Mouse (Mus musculus): Measurements from ENCODE around the gene AC109138.7. TPM values are rescaled to one million over a fixed set of nuclear protein-coding genes. Genes with fewer than 3 reads are reported as not detected.
"Not testable (repeated sequence)": the region's sequence is repeated elsewhere in the genome, so short reads cannot be mapped to it uniquely, and the experiment has no call there.

Gene AC109138.7
- total and polyA plus RNA-seq, 2 experiments: not detected

GRCm38 (mm10) chr19:4232651-4233050 is 18.5 kb downstream of the AC109138.7 start:
- H3K36me3 ChIP-seq (ENCODE audit: control insufficient read depth, insufficient read depth, low read length): no peaks in the 10 kb centered on the region
- no peak overlapping the region for H3K9ac ChIP-seq (ENCODE audit: low read depth, low read length)
- no peak for DNase-seq (ENCODE audit: extremely low read depth, low read depth, low spot score)
- no peaks in the 10 kb centered on the region for H3K79me2 ChIP-seq (ENCODE audit: control insufficient read depth, insufficient read depth, low read length)
- WGBS: 86% methylated on average over 7 of the region's 7 CpGs
- no peaks in the 10 kb centered on the region for H3K27me3 ChIP-seq (ENCODE audit: control insufficient read depth, insufficient read depth, low read length)
- H3K4me1 ChIP-seq (ENCODE audit: control insufficient read depth, insufficient read depth, low read length): no peaks in the 10 kb centered on the region; the same call in 1 of the 2 replicates
- H3K27ac ChIP-seq (replicated peaks; ENCODE audit: insufficient read depth, low read depth, low read length): no peak overlapping the region; the same call in 1 of the 2 replicates
- no peak overlapping the region for H3K4me3 ChIP-seq (ENCODE audit: insufficient read depth, low read depth, low read length)
- TF ChIP-seq POLR2A (IDR thresholded peaks at IDR 0.05; ENCODE audit: extremely low read depth, insufficient read depth, low read length) (no peak), CTCF (IDR thresholded peaks at IDR 0.05; ENCODE audit: low read depth, low read length) (no peak)

GRCm38 (mm10) chr19:4234548-4234947 is 20.4 kb downstream of the AC109138.7 start:
- 87% methylated on average over 4 of the region's 4 CpGs for WGBS
- Histone ChIP-seq H3K36me3 (ENCODE audit: control insufficient read depth, insufficient read depth, low read length) (no peaks in the 10 kb centered on the region), H3K27ac (replicated peaks; ENCODE audit: insufficient read depth, low read depth, low read length) (no peak overlapping the region), H3K4me3 (ENCODE audit: insufficient read depth, low read depth, low read length) (no peak overlapping the region), H3K79me2 (ENCODE audit: control insufficient read depth, insufficient read depth, low read length) (no peaks in the 10 kb centered on the region), H3K27me3 (ENCODE audit: control insufficient read depth, insufficient read depth, low read length) (no peaks in the 10 kb centered on the region), H3K4me1 (ENCODE audit: control insufficient read depth, insufficient read depth, low read length) (no peaks in the 10 kb centered on the region; the same call in 1 of the 2 replicates), H3K9ac (ENCODE audit: low read depth, low read length) (no peak overlapping the region)
- no peak for DNase-seq (ENCODE audit: extremely low read depth, low read depth, low spot score)
- TF ChIP-seq CTCF (IDR thresholded peaks at IDR 0.05; ENCODE audit: low read depth, low read length) (no peak), POLR2A (IDR thresholded peaks at IDR 0.05; ENCODE audit: extremely low read depth, insufficient read depth, low read length) (no peak)

GRCm38 (mm10) chr19:4240247-4240668 is 26.1 kb downstream of the AC109138.7 start:
- Histone ChIP-seq H3K79me2 (ENCODE audit: control insufficient read depth, insufficient read depth, low read length) (no peaks in the 10 kb centered on the region), H3K27me3 (ENCODE audit: control insufficient read depth, insufficient read depth, low read length) (no peaks in the 10 kb centered on the region), H3K9ac (ENCODE audit: low read depth, low read length) (no peak overlapping the region), H3K4me1 (ENCODE audit: control insufficient read depth, insufficient read depth, low read length) (peaks cover 2% of the 10 kb centered on the region), H3K4me3 (ENCODE audit: insufficient read depth, low read depth, low read length) (no peak overlapping the region), H3K36me3 (ENCODE audit: control insufficient read depth, insufficient read depth, low read length) (no peaks in the 10 kb centered on the region), H3K27ac (replicated peaks; ENCODE audit: insufficient read depth, low read depth, low read length) (no peak overlapping the region)
- DNase-seq (ENCODE audit: extremely low read depth, low read depth, low spot score): peak; percentile 30
- no peak for TF ChIP-seq POLR2A (IDR thresholded peaks at IDR 0.05; ENCODE audit: extremely low read depth, insufficient read depth, low read length)
- no peak for TF ChIP-seq CTCF (IDR thresholded peaks at IDR 0.05; ENCODE audit: low read depth, low read length)
- WGBS: 24% methylated on average over 8 of the region's 8 CpGs

- Histone ChIP-seq H3K27me3 (ENCODE audit: control insufficient read depth, insufficient read depth, low read length) (no peaks in the 10 kb centered on the region), H3K79me2 (ENCODE audit: control insufficient read depth, insufficient read depth, low read length) (no peaks in the 10 kb centered on the region), H3K9ac (ENCODE audit: low read depth, low read length) (no peak overlapping the region), H3K36me3 (ENCODE audit: control insufficient read depth, insufficient read depth, low read length) (no peaks in the 10 kb centered on the region), H3K4me3 (ENCODE audit: insufficient read depth, low read depth, low read length) (no peak overlapping the region), H3K4me1 (ENCODE audit: control insufficient read depth, insufficient read depth, low read length) (peaks cover 2% of the 10 kb centered on the region), H3K27ac (replicated peaks; ENCODE audit: insufficient read depth, low read depth, low read length) (no peak overlapping the region)
- no peak for DNase-seq (ENCODE audit: extremely low read depth, low read depth, low spot score)
- WGBS: 85% methylated on average over 3 of the region's 3 CpGs
- no peak for TF ChIP-seq POLR2A (IDR thresholded peaks at IDR 0.05; ENCODE audit: extremely low read depth, insufficient read depth, low read length)
- TF ChIP-seq CTCF (IDR thresholded peaks at IDR 0.05; ENCODE audit: low read depth, low read length): no peak
These were observed 28.3 kb downstream of the AC109138.7 start for GRCm38 (mm10) chr19:4242416-4242815.

- no peak overlapping the region for H3K9ac ChIP-seq (ENCODE audit: low read depth, low read length)
- WGBS: 92% methylated on average over 6 of the region's 6 CpGs
- peaks cover 2% of the 10 kb centered on the region for H3K4me1 ChIP-seq (ENCODE audit: control insufficient read depth, insufficient read depth, low read length)
- no peaks in the 10 kb centered on the region for H3K27me3 ChIP-seq (ENCODE audit: control insufficient read depth, insufficient read depth, low read length)
- no peak for DNase-seq (ENCODE audit: extremely low read depth, low read depth, low spot score)
- no peaks in the 10 kb centered on the region for H3K79me2 ChIP-seq (ENCODE audit: control insufficient read depth, insufficient read depth, low read length)
- H3K36me3 ChIP-seq (ENCODE audit: control insufficient read depth, insufficient read depth, low read length): no peaks in the 10 kb centered on the region
- no peak overlapping the region for H3K4me3 ChIP-seq (ENCODE audit: insufficient read depth, low read depth, low read length)
- no peak overlapping the region for H3K27ac ChIP-seq (replicated peaks; ENCODE audit: insufficient read depth, low read depth, low read length)
- TF ChIP-seq CTCF (IDR thresholded peaks at IDR 0.05; ENCODE audit: low read depth, low read length) (no peak), POLR2A (IDR thresholded peaks at IDR 0.05; ENCODE audit: extremely low read depth, insufficient read depth, low read length) (no peak)
These were observed 30.6 kb downstream of the AC109138.7 start for GRCm38 (mm10) chr19:4244775-4245174.

GRCm38 (mm10) chr19:4247010-4247409 is 32.9 kb downstream of the AC109138.7 start:
- Histone ChIP-seq H3K36me3 (ENCODE audit: control insufficient read depth, insufficient read depth, low read length) (no peaks in the 10 kb centered on the region), H3K27ac (replicated peaks; ENCODE audit: insufficient read depth, low read depth, low read length) (no peak overlapping the region)
- WGBS: 58% methylated on average over 1 of the region's 1 CpGs

GRCm38 (mm10) chr19:4248683-4249082 is 34.5 kb downstream of the AC109138.7 start:
- H3K4me3 ChIP-seq (ENCODE audit: insufficient read depth, low read depth, low read length); H3K4me1 ChIP-seq (ENCODE audit: control insufficient read depth, insufficient read depth, low read length); DNase-seq (ENCODE audit: extremely low read depth, low read depth, low spot score); H3K27me3 ChIP-seq (ENCODE audit: control insufficient read depth, insufficient read depth, low read length); H3K79me2 ChIP-seq (ENCODE audit: control insufficient read depth, insufficient read depth, low read length); H3K36me3 ChIP-seq (ENCODE audit: control insufficient read depth, insufficient read depth, low read length); H3K27ac ChIP-seq (replicated peaks; ENCODE audit: insufficient read depth, low read depth, low read length); H3K9ac ChIP-seq (ENCODE audit: low read depth, low read length): not testable (repeated sequence)
- 35% methylated on average over 1 of the region's 1 CpGs for WGBS

More at GRCm38 (mm10) chr19:4247010-4247409, 32.9 kb downstream of the AC109138.7 start:
- H3K9ac ChIP-seq (ENCODE audit: low read depth, low read length): no peak overlapping the region
- no peak overlapping the region for H3K4me3 ChIP-seq (ENCODE audit: insufficient read depth, low read depth, low read length)
- H3K27me3 ChIP-seq (ENCODE audit: control insufficient read depth, insufficient read depth, low read length): no peaks in the 10 kb centered on the region
- no peaks in the 10 kb centered on the region for H3K79me2 ChIP-seq (ENCODE audit: control insufficient read depth, insufficient read depth, low read length)
- TF ChIP-seq CTCF (IDR thresholded peaks at IDR 0.05; ENCODE audit: low read depth, low read length) (no peak), POLR2A (IDR thresholded peaks at IDR 0.05; ENCODE audit: extremely low read depth, insufficient read depth, low read length) (no peak)
- H3K4me1 ChIP-seq (ENCODE audit: control insufficient read depth, insufficient read depth, low read length): no peaks in the 10 kb centered on the region
- DNase-seq (ENCODE audit: extremely low read depth, low read depth, low spot score): no peak
